Mouse (Mus musculus): Measurements from ENCODE around the gene Rnf220.

GRCm38 (mm10) chr4:117447926-117448325, 48.9 kb downstream of the Rnf220 start:
- TF ChIP-seq CTCF (conservative IDR thresholded peaks at IDR 0.05 in 1 of 2, IDR thresholded peaks at IDR 0.05 in 1 of 2; ENCODE audit: low read depth in 2 of 2, low read length in 2 of 2), result no peak
- no peak for TF ChIP-seq POLR2AphosphoS2 (IDR thresholded peaks at IDR 0.05; ENCODE audit: low read depth, low read length)
- TF ChIP-seq MAZ (IDR thresholded peaks at IDR 0.05; ENCODE audit: low read depth, low read length), result no peak
- no peak for TF ChIP-seq ZNF384 (IDR thresholded peaks at IDR 0.05; ENCODE audit: low read depth, low read length)

All from CH12.LX (cell line).